Mouse (Mus musculus) stomach, embryonic 14.5 days (tissue): ENCODE measurements at regions not wholly inside any gene's neighbourhood (a gene's known extent, or its start where the extent isn't known, plus 50 kb on each side); places are given as distances from the start of the nearest gene placed in this dataset.

Experiments used
- ATAC-seq: fragments of 200-750 bp; cut with Nextera tagmentation; 2 replicates; pipeline ENCODE4 v1.8.0; 2017; ENCODE audit warnings: low read depth, moderate TSS enrichment; ENCODE audit not compliant: insufficient number of reproducible peaks, insufficient read depth, low FRiP score
- H3K27ac ChIP-seq: fragments of 300-500 bp; sonication (generic); 2 replicates; pipeline ENCODE4 v1.5.1; 2014; ENCODE audit warnings: mild to moderate bottlenecking, low read length, moderate library complexity, mixed read lengths
- H3K27me3 ChIP-seq: fragments of 300-500 bp; sonication (generic); 2 replicates; pipeline ENCODE4 v1.6.1; 2014; ENCODE audit warnings: low read length, control low read depth, mixed read lengths; ENCODE audit not compliant: control insufficient read depth, insufficient read depth
- H3K36me3 ChIP-seq: fragments of 300-500 bp; sonication (generic); 2 replicates; pipeline ENCODE4 v1.6.1; 2014; ENCODE audit warnings: mild to moderate bottlenecking, control low read depth, low read length, moderate library complexity, mixed read lengths; ENCODE audit not compliant: control insufficient read depth, insufficient read depth
- H3K4me1 ChIP-seq: fragments of 300-500 bp; sonication (generic); 2 replicates; pipeline ENCODE4 v1.6.1; 2014; ENCODE audit warnings: low read length, control low read depth, mixed read lengths; ENCODE audit not compliant: control insufficient read depth, insufficient read depth
- H3K4me2 ChIP-seq: fragments of 300-500 bp; sonication (generic); replicated peaks from 2 replicates; pipeline ENCODE4 v1.6.1; 2014; ENCODE audit warnings: low read depth, low read length, control low read depth
- H3K4me3 ChIP-seq: fragments of 300-500 bp; sonication (generic); 2 replicates; pipeline ENCODE4 v1.5.1; 2014; ENCODE audit warnings: low read depth, low read length, control low read depth
- H3K9ac ChIP-seq: fragments of 300-500 bp; sonication (generic); replicated peaks from 2 replicates; pipeline ENCODE4 v1.6.1; 2014; ENCODE audit warnings: low read depth, mild to moderate bottlenecking, control low read depth, low read length, moderate library complexity, mixed read lengths
- H3K9me3 ChIP-seq: fragments of 300-500 bp; sonication (generic); 2 replicates; pipeline ENCODE4 v1.6.1; 2016; ENCODE audit warnings: low read depth, low read length, control low read depth; ENCODE audit not compliant: control insufficient read depth
- WGBS: fragments of 180-500 bp; shearing (Covaris S2); extraction: QIAGEN DNeasy Blood & Tissue Kit; methylation state at CpG from one replicate; pipeline ENCODE4 v1.1.7; 2014; 5-methylcytosine and 5-hydroxymethylcytosine counted together

GRCm38 (mm10) chr1:185659476-185659875, 204.8 kb downstream of the Slc30a10 start:
- Histone ChIP-seq H3K27ac (no peak overlapping the region), H3K4me3 (no peak overlapping the region), H3K9ac (no peak overlapping the region), H3K4me2 (no peak overlapping the region), H3K36me3 (no peaks in the 10 kb centered on the region), H3K9me3 (no peaks in the 10 kb centered on the region), H3K4me1 (no peaks in the 10 kb centered on the region), H3K27me3 (no peaks in the 10 kb centered on the region)
- 81% methylated on average over 5 of the region's 5 CpGs for WGBS
- ATAC-seq: no peak

GRCm38 (mm10) chr1:185662336-185662735, 207.7 kb downstream of the Slc30a10 start:
- no peak overlapping the region for H3K27ac ChIP-seq
- H3K36me3 ChIP-seq: no peaks in the 10 kb centered on the region
- no peak overlapping the region for H3K4me2 ChIP-seq
- no peaks in the 10 kb centered on the region for H3K9me3 ChIP-seq
- WGBS: 74% methylated on average over 3 of the region's 3 CpGs
- H3K4me1 ChIP-seq: no peaks in the 10 kb centered on the region
- H3K27me3 ChIP-seq: no peaks in the 10 kb centered on the region
- no peak overlapping the region for H3K4me3 ChIP-seq
- no peak overlapping the region for H3K9ac ChIP-seq
- ATAC-seq: no peak

GRCm38 (mm10) chr1:185670029-185670741, 215.5 kb downstream of the Slc30a10 start:
- no peaks in the 10 kb centered on the region for H3K27me3 ChIP-seq
- H3K9ac ChIP-seq: no peak overlapping the region
- no peaks in the 10 kb centered on the region for H3K36me3 ChIP-seq
- ATAC-seq: no peak
- no peaks in the 10 kb centered on the region for H3K9me3 ChIP-seq
- H3K4me2 ChIP-seq: no peak overlapping the region
- H3K4me3 ChIP-seq: no peak overlapping the region
- no peaks in the 10 kb centered on the region for H3K4me1 ChIP-seq
- 84% methylated on average over 5 of the region's 5 CpGs for WGBS
- no peak overlapping the region for H3K27ac ChIP-seq

- no peak overlapping the region for H3K9ac ChIP-seq
- no peaks in the 10 kb centered on the region for H3K9me3 ChIP-seq
- no peak for ATAC-seq
- H3K27me3 ChIP-seq: no peaks in the 10 kb centered on the region
- no peak overlapping the region for H3K4me2 ChIP-seq
- no peaks in the 10 kb centered on the region for H3K4me1 ChIP-seq
- no peak overlapping the region for H3K27ac ChIP-seq
- H3K36me3 ChIP-seq: no peaks in the 10 kb centered on the region
- 61% methylated on average over 3 of the region's 3 CpGs for WGBS
- no peak overlapping the region for H3K4me3 ChIP-seq
These were observed 218.3 kb downstream of the Slc30a10 start for GRCm38 (mm10) chr1:185672940-185673339.

GRCm38 (mm10) chr1:185675674-185676420, 221.2 kb downstream of the Slc30a10 start:
- Histone ChIP-seq H3K4me1 (no peaks in the 10 kb centered on the region), H3K27me3 (no peaks in the 10 kb centered on the region), H3K27ac (no peak overlapping the region), H3K4me3 (no peak overlapping the region), H3K4me2 (no peak overlapping the region), H3K36me3 (no peaks in the 10 kb centered on the region), H3K9me3 (no peaks in the 10 kb centered on the region), H3K9ac (no peak overlapping the region)
- WGBS: 65% methylated on average over 11 of the region's 11 CpGs
- ATAC-seq: no peak

- ATAC-seq: peak; percentile 74; the same call in 1 of the 2 replicates
- H3K27me3 ChIP-seq: no peaks in the 10 kb centered on the region
- H3K4me2 ChIP-seq: peak overlapping the region; percentile 30
- H3K27ac ChIP-seq: peak overlapping the region; percentile 48; the same call in 1 of the 2 replicates
- no peak overlapping the region for H3K4me3 ChIP-seq
- peaks cover 8% of the 10 kb centered on the region for H3K4me1 ChIP-seq
- H3K9me3 ChIP-seq: no peaks in the 10 kb centered on the region
- 16% methylated on average over 21 of the region's 21 CpGs for WGBS
- H3K36me3 ChIP-seq: no peaks in the 10 kb centered on the region
- no peak overlapping the region for H3K9ac ChIP-seq
These were observed 227.2 kb downstream of the Slc30a10 start for GRCm38 (mm10) chr1:185681610-185682457.

GRCm38 (mm10) chr1:185682458-185682750, 227.8 kb downstream of the Slc30a10 start:
- Histone ChIP-seq H3K4me3 (no peak overlapping the region), H3K27ac (peak overlapping the region; percentile 48; the same call in 1 of the 2 replicates), H3K4me1 (peaks cover 8% of the 10 kb centered on the region), H3K4me2 (no peak overlapping the region), H3K9me3 (no peaks in the 10 kb centered on the region), H3K36me3 (no peaks in the 10 kb centered on the region), H3K9ac (no peak overlapping the region), H3K27me3 (no peaks in the 10 kb centered on the region)
- 34% methylated on average over 3 of the region's 3 CpGs for WGBS
- no peak for ATAC-seq

GRCm38 (mm10) chr1:185684638-185685037, 230.0 kb downstream of the Slc30a10 start:
- ATAC-seq: no peak
- Histone ChIP-seq H3K4me2 (no peak overlapping the region), H3K4me3 (no peak overlapping the region), H3K27me3 (no peaks in the 10 kb centered on the region), H3K9ac (no peak overlapping the region), H3K36me3 (no peaks in the 10 kb centered on the region), H3K27ac (no peak overlapping the region), H3K4me1 (peaks cover 8% of the 10 kb centered on the region), H3K9me3 (no peaks in the 10 kb centered on the region)
- WGBS: 84% methylated on average over 9 of the region's 9 CpGs
